Mouse (Mus musculus) bone marrow, adult 2 months (tissue): ENCODE measurements around the gene Ptprg.

Experiments used
- CTCF ChIP-seq: fragments of 200-500 bp; IDR thresholded peaks from 2 replicates; pipeline ENCODE4 v1.5.1; 2011; ENCODE audit warnings: low read length, control low read depth; ENCODE audit not compliant: control insufficient read depth, insufficient read depth
- POLR2A ChIP-seq: fragments of 200-500 bp; IDR thresholded peaks from 2 replicates; pipeline ENCODE4 v1.6.1; 2011; ENCODE audit warnings: low read depth, mild to moderate bottlenecking, control low read depth, low read length, borderline replicate concordance; ENCODE audit not compliant: control insufficient read depth

GRCm38 (mm10) chr14:11841621-11842020 is 288.3 kb downstream of the Ptprg start:
- TF ChIP-seq POLR2A, result no peak
- no peak for TF ChIP-seq CTCF
